Mouse (Mus musculus) liver, postnatal 0 days (tissue): Measurements from ENCODE around the gene Rangap1. TPM values are rescaled to one million over a fixed set of nuclear protein-coding genes. Genes with fewer than 3 reads are reported as not detected.

Experiments
- ATAC-seq: fragments of 200-750 bp; cut with Nextera tagmentation; 2 replicates; pipeline ENCODE4 v1.8.0; 2017; ENCODE audit warnings: mild to moderate bottlenecking, moderate library complexity
- DNase-seq: peaks from one replicate; pipeline ENCODE4 v3.0.0-alpha.2; 2016
- H3K27ac ChIP-seq: fragments of 300-500 bp; sonication (generic); 2 replicates; pipeline ENCODE4 v1.5.1; 2014; ENCODE audit warnings: antibody characterized with exemption, moderate library complexity, mild to moderate bottlenecking, low read depth
- H3K27me3 ChIP-seq: fragments of 300-500 bp; sonication (generic); 2 replicates; pipeline ENCODE4 v1.6.1; 2014; ENCODE audit warnings: low read length, control low read depth, mixed read lengths; ENCODE audit not compliant: insufficient read depth
- H3K36me3 ChIP-seq: fragments of 300-500 bp; sonication (generic); replicated peaks from 2 replicates; pipeline ENCODE4 v1.6.1; 2014; ENCODE audit warnings: mild to moderate bottlenecking, control low read depth, low read length, moderate library complexity, mixed read lengths; ENCODE audit not compliant: insufficient read depth
- H3K4me1 ChIP-seq: fragments of 300-500 bp; sonication (generic); 2 replicates; pipeline ENCODE4 v1.6.1; 2014; ENCODE audit warnings: antibody characterized with exemption, mild to moderate bottlenecking, control low read depth; ENCODE audit not compliant: insufficient read depth
- H3K4me2 ChIP-seq: fragments of 300-500 bp; sonication (generic); 2 replicates; pipeline ENCODE4 v1.6.1; 2014; ENCODE audit warnings: low read depth, mild to moderate bottlenecking, low read length, moderate library complexity, mixed read lengths
- H3K4me3 ChIP-seq: fragments of 300-500 bp; sonication (generic); 2 replicates; pipeline ENCODE4 v1.5.1; 2014; ENCODE audit warnings: low read depth, low read length
- H3K9ac ChIP-seq: fragments of 300-500 bp; sonication (generic); replicated peaks from 2 replicates; pipeline ENCODE4 v1.6.1; 2014; ENCODE audit warnings: mild to moderate bottlenecking, moderate library complexity
- H3K9me3 ChIP-seq: fragments of 300-500 bp; sonication (generic); 2 replicates; pipeline ENCODE4 v1.6.1; 2016; ENCODE audit warnings: mild to moderate bottlenecking, control low read depth, low read length, mixed read lengths
- CTCF ChIP-seq: sonication (generic); IDR thresholded peaks from 2 replicates; pipeline ENCODE4 v1.5.1; 2016; ENCODE audit warnings: antibody characterized with exemption, low read depth
- EP300 ChIP-seq: IDR thresholded peaks from 2 replicates; pipeline ENCODE4 v1.6.1; 2016; ENCODE audit warnings: antibody characterized with exemption, low read depth, mild to moderate bottlenecking
- WGBS: fragments of 180-500 bp; shearing (Covaris S2); extraction: QIAGEN DNeasy Blood & Tissue Kit; methylation state at CpG from one replicate; pipeline ENCODE4 v1.1.7; 2014; ENCODE audit not compliant: insufficient replicate concordance; 5-methylcytosine and 5-hydroxymethylcytosine counted together
- polyA plus RNA-seq: library from polyadenylated mRNA; unstranded; fragments of >200 nt; fragmentation: Nextera tagmentation; extraction: Ambion mirVana; gene quantifications from 2 replicates; pipeline ENCODE4 v1.2.1, GENCODE M21; 2015

Rangap1 gene
- polyA plus RNA-seq, 1 experiment from 2014 or later, result 38.0 TPM

- WGBS, result 93% methylated on average over 9 of the region's 9 CpGs
- Histone ChIP-seq H3K27ac (no peak overlapping the region), H3K4me1 (no peaks in the 10 kb centered on the region), H3K4me3 (no peak overlapping the region), H3K4me2 (no peak overlapping the region), H3K9me3 (no peaks in the 10 kb centered on the region), H3K27me3 (no peaks in the 10 kb centered on the region), H3K9ac (no peak overlapping the region), H3K36me3 (peaks cover 93% of the 10 kb centered on the region)
- no peak for TF ChIP-seq CTCF
- no peak for TF ChIP-seq EP300
- ATAC-seq (peak; percentile 38; the same call in 1 of the 2 replicates), DNase-seq (no peak)
These were observed 26.8 kb downstream of the Rangap1 start for GRCm38 (mm10) chr15:81718336-81719138.

- no peak for ATAC-seq
- no peak overlapping the region for H3K9ac ChIP-seq
- TF ChIP-seq CTCF (no peak), EP300 (no peak)
- no peak overlapping the region for H3K4me2 ChIP-seq
- 90% methylated on average over 6 of the region's 6 CpGs for WGBS
- H3K9me3 ChIP-seq, result no peaks in the 10 kb centered on the region
- H3K36me3 ChIP-seq, result peaks cover 89% of the 10 kb centered on the region
- H3K27me3 ChIP-seq, result no peaks in the 10 kb centered on the region
- peaks cover 4% of the 10 kb centered on the region; the same call in 1 of the 2 replicates for H3K4me1 ChIP-seq
- H3K27ac ChIP-seq, result no peak overlapping the region
- no peak overlapping the region for H3K4me3 ChIP-seq
- DNase-seq, result no peak
These were observed 31.6 kb downstream of the Rangap1 start for GRCm38 (mm10) chr15:81713742-81714141.

- DNase-seq (no peak), ATAC-seq (no peak)
- Histone ChIP-seq H3K4me3 (no peak overlapping the region), H3K9ac (no peak overlapping the region), H3K27ac (no peak overlapping the region), H3K4me2 (no peak overlapping the region), H3K27me3 (no peaks in the 10 kb centered on the region), H3K9me3 (no peaks in the 10 kb centered on the region), H3K36me3 (peaks cover 82% of the 10 kb centered on the region), H3K4me1 (peaks cover 4% of the 10 kb centered on the region; the same call in 1 of the 2 replicates)
- TF ChIP-seq CTCF, result no peak
- TF ChIP-seq EP300, result no peak
- WGBS, result 88% methylated on average over 4 of the region's 4 CpGs
These were observed 34.5 kb downstream of the Rangap1 start for GRCm38 (mm10) chr15:81710801-81711200.

GRCm38 (mm10) chr15:81709686-81710085 is 35.6 kb downstream of the Rangap1 start:
- peaks cover 4% of the 10 kb centered on the region; the same call in 1 of the 2 replicates for H3K4me1 ChIP-seq
- no peak for ATAC-seq
- no peak overlapping the region for H3K27ac ChIP-seq
- H3K27me3 ChIP-seq, result no peaks in the 10 kb centered on the region
- H3K9me3 ChIP-seq, result no peaks in the 10 kb centered on the region
- DNase-seq, result no peak
- TF ChIP-seq CTCF (no peak), EP300 (no peak)
- no peak overlapping the region for H3K4me3 ChIP-seq
- H3K4me2 ChIP-seq, result no peak overlapping the region
- H3K9ac ChIP-seq, result no peak overlapping the region
- 100% methylated on average over 1 of the region's 1 CpGs for WGBS
- peaks cover 84% of the 10 kb centered on the region for H3K36me3 ChIP-seq

DNA sequence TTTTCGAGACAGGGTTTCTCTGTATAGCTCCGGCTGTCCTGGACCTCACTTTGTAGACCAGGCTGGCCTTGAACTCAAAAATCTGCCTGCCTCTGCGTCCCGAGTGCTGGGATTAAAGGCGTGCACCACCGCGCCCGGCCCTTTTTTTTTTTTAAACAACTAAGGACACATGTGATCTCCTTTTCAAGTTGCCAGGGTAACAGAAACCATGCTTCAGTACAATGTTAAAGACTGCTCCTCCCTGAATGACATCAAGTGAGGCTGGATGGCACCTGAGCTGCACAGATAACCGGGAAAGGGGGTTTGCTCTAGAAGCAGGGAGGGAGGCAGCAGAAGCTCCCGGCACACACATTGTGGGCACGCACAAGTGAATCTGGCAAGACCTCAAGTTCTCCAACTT is 36.3 kb downstream of the Rangap1 start:
- peaks cover 88% of the 10 kb centered on the region for H3K36me3 ChIP-seq

GRCm38 (mm10) chr15:81703094-81703489 is 42.2 kb downstream of the Rangap1 start:
- H3K4me3 ChIP-seq, result no peak overlapping the region
- H3K27me3 ChIP-seq, result no peaks in the 10 kb centered on the region
- H3K4me1 ChIP-seq, result 0 out of 2 replicates have a peak, but pooled peaks cover 3% of the 10 kb centered on the region
- peak overlapping the region; percentile 24; the same call in 1 of the 2 replicates for H3K27ac ChIP-seq
- 87% methylated on average over 3 of the region's 3 CpGs for WGBS
- DNase-seq, result no peak
- no peak overlapping the region for H3K9ac ChIP-seq
- peaks cover 40% of the 10 kb centered on the region for H3K36me3 ChIP-seq
- H3K4me2 ChIP-seq, result no peak overlapping the region
- TF ChIP-seq CTCF, result no peak
- TF ChIP-seq EP300, result no peak
- no peaks in the 10 kb centered on the region for H3K9me3 ChIP-seq
- no peak for ATAC-seq

More for the DNA sequence above, 36.3 kb downstream of the Rangap1 start:
- ATAC-seq, result no peak
- DNase-seq, result no peak
- WGBS, result 83% methylated on average over 11 of the region's 11 CpGs
- Histone ChIP-seq H3K4me2 (no peak overlapping the region), H3K4me3 (no peak overlapping the region), H3K9ac (no peak overlapping the region), H3K4me1 (peaks cover 4% of the 10 kb centered on the region; the same call in 1 of the 2 replicates), H3K27me3 (no peaks in the 10 kb centered on the region), H3K9me3 (no peaks in the 10 kb centered on the region), H3K27ac (no peak overlapping the region)
- TF ChIP-seq CTCF (no peak), EP300 (no peak)
